Mouse (Mus musculus): ENCODE measurements around the gene Apol6. TPM values are rescaled to one million over a fixed set of nuclear protein-coding genes. Genes with fewer than 3 reads are reported as not detected.
"Not testable (repeated sequence)": the region's sequence is repeated elsewhere in the genome, so short reads cannot be mapped to it uniquely, and the experiment has no call there.

The Apol6 gene
- total and polyA plus RNA-seq, 2 experiments from 2014 or later: 0.19 TPM; not detected in 1

- Histone ChIP-seq H3K4me3 (ENCODE audit: low read depth, low read length) (no peak overlapping the region), H3K4me2 (ENCODE audit: low read depth) (no peak overlapping the region), H3K9ac (no peak overlapping the region), H3K36me3 (ENCODE audit: insufficient read depth) (no peaks in the 10 kb centered on the region), H3K27me3 (ENCODE audit: insufficient read depth, low read length) (no peaks in the 10 kb centered on the region), H3K4me1 (ENCODE audit: insufficient read depth) (no peaks in the 10 kb centered on the region; the same call in 1 of the 2 replicates), H3K9me3 (ENCODE audit: low read length) (no peaks in the 10 kb centered on the region), H3K27ac (ENCODE audit: low read depth, low read length) (peak overlapping the region; percentile 40; the same call in 1 of the 2 replicates)
- ATAC-seq (peak; percentile 73), DNase-seq (no peak)
- 26% methylated on average over 6 of the region's 6 CpGs for WGBS
- TF ChIP-seq CTCF (IDR thresholded peaks at IDR 0.05; ENCODE audit: low read depth): no peak
These were observed 11.7 kb downstream of the Apol6 start for GRCm38 (mm10) chr15:77056001-77056790.

- ATAC-seq: no peak
- H3K27ac ChIP-seq (ENCODE audit: low read depth, low read length): 0 out of 2 replicates have a peak overlapping the region, but pooled peaks have one; percentile 40
These were observed 12.2 kb downstream of the Apol6 start for GRCm38 (mm10) chr15:77056791-77057051.

GRCm38 (mm10) chr15:77058566-77058965 lies 14.0 kb downstream of the Apol6 start:
- Histone ChIP-seq H3K4me3 (ENCODE audit: low read depth, low read length) (no peak overlapping the region), H3K4me2 (ENCODE audit: low read depth) (no peak overlapping the region), H3K9me3 (ENCODE audit: low read length) (no peaks in the 10 kb centered on the region), H3K27me3 (ENCODE audit: insufficient read depth, low read length) (no peaks in the 10 kb centered on the region), H3K4me1 (ENCODE audit: insufficient read depth) (no peaks in the 10 kb centered on the region; the same call in 1 of the 2 replicates), H3K9ac (no peak overlapping the region), H3K36me3 (ENCODE audit: insufficient read depth) (no peaks in the 10 kb centered on the region), H3K27ac (ENCODE audit: low read depth, low read length) (no peak overlapping the region)
- no peak for DNase-seq
- no peak for TF ChIP-seq CTCF (IDR thresholded peaks at IDR 0.05; ENCODE audit: low read depth)
- no peak for ATAC-seq

More at GRCm38 (mm10) chr15:77056791-77057051, 12.2 kb downstream of the Apol6 start:
- DNase-seq: no peak
- no peak overlapping the region for H3K4me2 ChIP-seq (ENCODE audit: low read depth)
- H3K36me3 ChIP-seq (ENCODE audit: insufficient read depth): no peaks in the 10 kb centered on the region
- 64% methylated on average over 3 of the region's 3 CpGs for WGBS
- H3K9me3 ChIP-seq (ENCODE audit: low read length): no peaks in the 10 kb centered on the region
- no peak overlapping the region for H3K4me3 ChIP-seq (ENCODE audit: low read depth, low read length)
- no peak for TF ChIP-seq CTCF (IDR thresholded peaks at IDR 0.05; ENCODE audit: low read depth)
- H3K4me1 ChIP-seq (ENCODE audit: insufficient read depth): no peaks in the 10 kb centered on the region; the same call in 1 of the 2 replicates
- no peak overlapping the region for H3K9ac ChIP-seq
- no peaks in the 10 kb centered on the region for H3K27me3 ChIP-seq (ENCODE audit: insufficient read depth, low read length)

- not testable (repeated sequence) for H3K27ac ChIP-seq (ENCODE audit: low read depth, low read length); H3K27me3 ChIP-seq (ENCODE audit: insufficient read depth, low read length); ATAC-seq; DNase-seq; H3K4me1 ChIP-seq (ENCODE audit: insufficient read depth); H3K9me3 ChIP-seq (ENCODE audit: low read length); H3K4me3 ChIP-seq (ENCODE audit: low read depth, low read length); H3K36me3 ChIP-seq (ENCODE audit: insufficient read depth); H3K9ac ChIP-seq; H3K4me2 ChIP-seq (ENCODE audit: low read depth)
- 96% methylated on average over 4 of the region's 4 CpGs for WGBS
These were observed 14.9 kb downstream of the Apol6 start for GRCm38 (mm10) chr15:77059416-77059815.

GRCm38 (mm10) chr15:77062746-77063145 lies 18.2 kb downstream of the Apol6 start:
- H3K4me2 ChIP-seq (ENCODE audit: low read depth): no peak overlapping the region
- no peaks in the 10 kb centered on the region for H3K4me1 ChIP-seq (ENCODE audit: insufficient read depth)
- H3K9me3 ChIP-seq (ENCODE audit: low read length): no peaks in the 10 kb centered on the region
- TF ChIP-seq CTCF (IDR thresholded peaks at IDR 0.05; ENCODE audit: low read depth): no peak
- no peak for ATAC-seq
- H3K4me3 ChIP-seq (ENCODE audit: low read depth, low read length): no peak overlapping the region
- no peak overlapping the region for H3K27ac ChIP-seq (ENCODE audit: low read depth, low read length)
- H3K36me3 ChIP-seq (ENCODE audit: insufficient read depth): no peaks in the 10 kb centered on the region
- no peak overlapping the region for H3K9ac ChIP-seq
- no peaks in the 10 kb centered on the region for H3K27me3 ChIP-seq (ENCODE audit: insufficient read depth, low read length)
- DNase-seq: no peak

GRCm38 (mm10) chr15:77065259-77065852 lies 20.8 kb downstream of the Apol6 start:
- no peak overlapping the region for H3K4me2 ChIP-seq (ENCODE audit: low read depth)
- H3K36me3 ChIP-seq (ENCODE audit: insufficient read depth): no peaks in the 10 kb centered on the region
- no peak for ATAC-seq
- no peak for TF ChIP-seq CTCF (IDR thresholded peaks at IDR 0.05; ENCODE audit: low read depth)
- DNase-seq: no peak
- WGBS: 77% methylated on average over 6 of the region's 6 CpGs
- no peak overlapping the region for H3K27ac ChIP-seq (ENCODE audit: low read depth, low read length)
- no peak overlapping the region for H3K4me3 ChIP-seq (ENCODE audit: low read depth, low read length)
- no peaks in the 10 kb centered on the region for H3K9me3 ChIP-seq (ENCODE audit: low read length)
- H3K9ac ChIP-seq: no peak overlapping the region
- H3K27me3 ChIP-seq (ENCODE audit: insufficient read depth, low read length): no peaks in the 10 kb centered on the region
- 0 out of 2 replicates have a peak, but pooled peaks cover 4% of the 10 kb centered on the region for H3K4me1 ChIP-seq (ENCODE audit: insufficient read depth)

- ATAC-seq: no peak
- 82% methylated on average over 6 of the region's 6 CpGs for WGBS
- H3K4me1 ChIP-seq (ENCODE audit: insufficient read depth): 0 out of 2 replicates have a peak, but pooled peaks cover 5% of the 10 kb centered on the region
These were observed 21.7 kb downstream of the Apol6 start for GRCm38 (mm10) chr15:77066233-77066632.

More at GRCm38 (mm10) chr15:77066233-77066632, 21.7 kb downstream of the Apol6 start:
- Histone ChIP-seq H3K27ac (ENCODE audit: low read depth, low read length) (no peak overlapping the region), H3K9ac (no peak overlapping the region), H3K36me3 (ENCODE audit: insufficient read depth) (no peaks in the 10 kb centered on the region), H3K4me2 (ENCODE audit: low read depth) (no peak overlapping the region), H3K9me3 (ENCODE audit: low read length) (no peaks in the 10 kb centered on the region), H3K4me3 (ENCODE audit: low read depth, low read length) (no peak overlapping the region), H3K27me3 (ENCODE audit: insufficient read depth, low read length) (no peaks in the 10 kb centered on the region)
- no peak for TF ChIP-seq CTCF (IDR thresholded peaks at IDR 0.05; ENCODE audit: low read depth)
- no peak for DNase-seq

Data from forebrain, postnatal 0 days (tissue).